Mouse (Mus musculus) cortical plate, adult 2 months (tissue): ENCODE data around the gene Elp4.

Experiments used
- CTCF ChIP-seq: fragments of 200-500 bp; IDR thresholded peaks from 2 replicates; pipeline ENCODE4 v1.5.1; 2011; ENCODE audit warnings: mild to moderate bottlenecking, control low read depth, low read length; ENCODE audit not compliant: insufficient read depth; ENCODE audit errors: extremely low read depth
- POLR2A ChIP-seq: fragments of 200-500 bp; IDR thresholded peaks from 2 replicates; pipeline ENCODE4 v1.6.1; 2011; ENCODE audit warnings: mild to moderate bottlenecking, low read length, control low read depth; ENCODE audit not compliant: insufficient read depth; ENCODE audit errors: extremely low read depth

DNA sequence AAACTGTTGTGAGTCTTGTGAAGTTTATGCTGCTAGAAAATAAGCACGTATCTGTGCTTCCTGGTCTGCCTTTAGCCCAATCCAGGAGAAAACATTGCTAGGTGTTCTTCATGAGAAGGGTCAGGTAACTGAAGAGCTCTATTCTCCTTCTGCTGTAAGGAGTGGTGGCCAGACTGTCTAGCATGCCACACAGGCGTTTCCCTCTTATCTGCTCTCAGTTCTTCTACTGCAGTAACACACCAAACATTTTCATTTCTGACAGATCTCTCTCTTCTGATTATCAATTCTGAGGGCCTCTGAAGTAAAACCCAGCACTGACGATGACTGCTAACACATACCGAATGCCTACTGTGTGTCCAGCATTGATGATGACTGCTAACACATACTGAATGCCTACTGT, 98.3 kb downstream of the Elp4 start:
- TF ChIP-seq CTCF (no peak), POLR2A (no peak)
